8 mouse cellular contexts compared by ENCODE assay signal in the genomic region with DNA sequence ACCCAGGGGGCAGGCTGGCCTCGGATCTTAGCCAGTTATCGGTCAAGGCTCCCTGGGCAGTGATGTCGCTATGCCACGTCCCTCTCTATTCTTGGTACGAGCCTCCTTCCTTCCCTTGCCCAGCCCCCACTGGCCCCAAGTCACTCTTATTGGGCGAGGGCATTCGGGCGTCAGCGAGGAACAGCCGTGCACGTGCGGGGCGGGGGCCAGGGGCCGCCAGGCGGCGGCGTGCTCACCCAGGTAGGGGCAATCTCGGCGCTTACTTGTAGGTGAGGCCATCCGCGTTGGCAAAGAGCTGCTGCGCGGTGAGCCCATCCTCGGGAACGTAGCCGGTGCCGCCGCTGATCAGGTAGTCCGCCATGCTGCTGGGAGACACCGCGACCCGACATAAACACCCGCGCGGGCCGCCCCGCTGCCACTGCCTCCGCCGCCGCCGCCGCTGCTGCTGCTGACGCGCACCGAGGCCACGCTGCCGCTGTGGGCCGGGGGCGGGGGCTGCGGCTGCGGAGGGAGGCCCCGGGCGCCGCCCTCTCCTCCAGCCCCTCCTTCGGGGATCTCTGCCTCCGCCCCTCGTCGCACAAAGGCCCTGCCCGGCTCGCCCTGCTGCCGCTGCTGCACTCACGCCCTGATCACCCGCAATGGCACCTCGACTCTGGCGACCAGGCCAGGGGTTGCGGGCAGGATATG. TPM values are rescaled to one million over a fixed set of nuclear protein-coding genes. Genes with fewer than 3 reads are reported as not detected.
DNase-seq lines count a peak whose midpoint lies in the region; ATAC-seq and TF ChIP-seq lines count a peak whose summit lies in the region.

No protein-coding gene starts in this region.

- peak; percentile 92 for DNase-seq in 416B (ENCODE audit: low read depth)
- peak; percentile 92 to 93 for DNase-seq in adrenal gland, postnatal 36 days
- DNase-seq in heart, adult 9 months (ENCODE audit: low spot score in 2 of 2) = peak; percentile 79 to 83
- peak; percentile 80 for DNase-seq in liver, embryonic 11.5 days (ENCODE audit: low spot score)
- DNase-seq in spleen, postnatal 4 days (ENCODE audit: low spot score in 2 of 2) = peak; percentile 77 to 86

- peak overlapping the region; percentile 93 for H3K4me2 ChIP-seq in embryonic facial prominence, embryonic 13.5 days
- H3K4me2 ChIP-seq in kidney, embryonic 14.5 days (replicated peaks; ENCODE audit: low read depth, low read length) = peak overlapping the region; percentile 92
- peak overlapping the region; percentile 95 for H3K4me2 ChIP-seq in liver, embryonic 11.5 days
- peak overlapping the region; percentile 94 for H3K4me2 ChIP-seq in myocyte (ENCODE audit: low read depth)

- ATAC-seq in embryonic facial prominence, embryonic 13.5 days (ENCODE audit: insufficient number of reproducible peaks, insufficient read depth, low FRiP score, low TSS enrichment, low read depth) = peak; percentile 76
- peak; percentile 80 for ATAC-seq in kidney, embryonic 14.5 days (ENCODE audit: low FRiP score, low TSS enrichment)
- ATAC-seq in liver, embryonic 11.5 days (replicated peaks; ENCODE audit: low FRiP score) = peak; percentile 78

- peaks cover 35% of the 10 kb centered on the region for H3K27me3 ChIP-seq in embryonic facial prominence, embryonic 13.5 days
- no peaks in the 10 kb centered on the region; the same call in 1 of the 2 replicates for H3K27me3 ChIP-seq in kidney, embryonic 14.5 days (ENCODE audit: control insufficient read depth, insufficient read depth, low read length)
- peaks cover 19% of the 10 kb centered on the region for H3K27me3 ChIP-seq in liver, embryonic 11.5 days (replicated peaks; ENCODE audit: control insufficient read depth, insufficient read depth, low read length)
- H3K27me3 ChIP-seq in myocyte (ENCODE audit: control insufficient read depth, insufficient read depth, insufficient read length) = no peaks in the 10 kb centered on the region

- peaks cover 37% of the 10 kb centered on the region for H3K4me1 ChIP-seq in embryonic facial prominence, embryonic 13.5 days
- peaks cover 32% of the 10 kb centered on the region for H3K4me1 ChIP-seq in kidney, embryonic 14.5 days (ENCODE audit: control insufficient read depth, insufficient read depth, low read length)
- H3K4me1 ChIP-seq in liver, embryonic 11.5 days (replicated peaks; ENCODE audit: control insufficient read depth, insufficient read depth, low read length) = peaks cover 23% of the 10 kb centered on the region

- no peaks in the 10 kb centered on the region for H3K79me2 ChIP-seq in myocyte (ENCODE audit: control insufficient read depth, insufficient read depth)

- peak; percentile 90 for TF ChIP-seq POLR2A in myocyte (IDR thresholded peaks at IDR 0.05; ENCODE audit: insufficient read length, low read depth)

- peak overlapping the region; percentile 73 for H3K27ac ChIP-seq in embryonic facial prominence, embryonic 13.5 days
- no peak overlapping the region for H3K27ac ChIP-seq in kidney, embryonic 14.5 days (ENCODE audit: low read depth, low read length)
- no peak overlapping the region for H3K27ac ChIP-seq in liver, embryonic 11.5 days (ENCODE audit: low read depth, low read length)

- H3K9ac ChIP-seq in embryonic facial prominence, embryonic 13.5 days = peak overlapping the region; percentile 81
- H3K9ac ChIP-seq in kidney, embryonic 14.5 days (ENCODE audit: low read depth, low read length) = peak overlapping the region; percentile 49
- H3K9ac ChIP-seq in liver, embryonic 11.5 days (ENCODE audit: low read depth, low read length) = peak overlapping the region; percentile 69

- under 1% methylated on average over 62 of the region's 66 CpGs for WGBS in embryonic facial prominence, embryonic 13.5 days
- under 1% methylated on average over 52 of the region's 66 CpGs for WGBS in kidney, embryonic 14.5 days
- WGBS in liver, embryonic 11.5 days = 1% methylated on average over 63 of the region's 66 CpGs

- peak overlapping the region; percentile 75 for H3ac ChIP-seq in myocyte (ENCODE audit: control insufficient read depth, insufficient read length)

- peaks cover 2% of the 10 kb centered on the region; the same call in 1 of the 2 replicates for H3K36me3 ChIP-seq in embryonic facial prominence, embryonic 13.5 days
- no peaks in the 10 kb centered on the region for H3K36me3 ChIP-seq in kidney, embryonic 14.5 days (ENCODE audit: control insufficient read depth, insufficient read depth, low read length)
- H3K36me3 ChIP-seq in liver, embryonic 11.5 days (ENCODE audit: control insufficient read depth, insufficient read depth, low read length) = no peaks in the 10 kb centered on the region
- no peaks in the 10 kb centered on the region for H3K36me3 ChIP-seq in myocyte (ENCODE audit: control insufficient read depth, insufficient read depth)

- H3K4me3 ChIP-seq in embryonic facial prominence, embryonic 13.5 days = peak overlapping the region; percentile 72
- H3K4me3 ChIP-seq in kidney, embryonic 14.5 days (ENCODE audit: low read length) = peak overlapping the region; percentile 63
- peak overlapping the region; percentile 66 for H3K4me3 ChIP-seq in liver, embryonic 11.5 days (ENCODE audit: low read depth, low read length)
- H3K4me3 ChIP-seq in myocyte = peak overlapping the region; percentile 57

- H3K9me3 ChIP-seq in embryonic facial prominence, embryonic 13.5 days = no peaks in the 10 kb centered on the region
- no peaks in the 10 kb centered on the region for H3K9me3 ChIP-seq in kidney, embryonic 14.5 days (ENCODE audit: control insufficient read depth, low read length)
- no peaks in the 10 kb centered on the region for H3K9me3 ChIP-seq in liver, embryonic 11.5 days (ENCODE audit: control insufficient read depth, low read length)

TF ChIP-seq in myocyte, 11 proteins besides CTCF, POLR2A, EP300 and RAD21:
- TF ChIP-seq POLR2AphosphoS2 (IDR thresholded peaks at IDR 0.05; ENCODE audit: insufficient read length, low read depth) = peak; percentile 90
- TF ChIP-seq MYOG (IDR thresholded peaks at IDR 0.05; ENCODE audit: control insufficient read depth in 1 of 3, insufficient read depth in 1 of 3, insufficient read length in 2 of 3, low read depth in 2 of 3) = peak in 2 of 3 experiments; percentile 17 to 42
- no peak for TF ChIP-seq MAX (IDR thresholded peaks at IDR 0.05; ENCODE audit: low read depth)
- peak in 1 of 3 experiments; percentile 5 for TF ChIP-seq MYOD1 (IDR thresholded peaks at IDR 0.05; ENCODE audit: control insufficient read depth in 1 of 3, insufficient read length in 2 of 3, low read depth in 2 of 3)

RNA-seq across cellular contexts. Expression of a gene that starts 4.2 kb away (rescaled TPM):
- 10 to 100 TPM; 74.9 to 83.1 TPM for total RNA-seq in adrenal gland, postnatal 36 days (2021)
- 39.1 and 39.5 TPM in 2 replicates for polyA plus RNA-seq in embryonic facial prominence, embryonic 13.5 days (2015; fragmentation: Nextera tagmentation; extraction: Ambion mirVana)
- 26.3 and 41.7 TPM in 2 replicates for polyA plus RNA-seq in kidney, embryonic 14.5 days (2014; fragmentation: Nextera tagmentation; extraction: Ambion mirVana)
- 26.5 and 26.7 TPM in 2 replicates for polyA plus RNA-seq in liver, embryonic 11.5 days (2014; fragmentation: Nextera tagmentation; extraction: Ambion mirVana)
- polyA plus RNA-seq in myocyte (2012; fragmentation: generic; extraction: Trizol) = 78.6 TPM

RNA-seq across cellular contexts. Expression of a gene that starts 32.6 kb away (rescaled TPM):
- total RNA-seq in adrenal gland, postnatal 36 days (2021) = 1 to 10 TPM; 3.2 TPM
- polyA plus RNA-seq in embryonic facial prominence, embryonic 13.5 days (2015; fragmentation: Nextera tagmentation; extraction: Ambion mirVana) = 1.2 and 1.3 TPM in 2 replicates
- 0.96 and 1.4 TPM in 2 replicates for polyA plus RNA-seq in kidney, embryonic 14.5 days (2014; fragmentation: Nextera tagmentation; extraction: Ambion mirVana)
- 0.34 and 0.55 TPM in 2 replicates for polyA plus RNA-seq in liver, embryonic 11.5 days (2014; fragmentation: Nextera tagmentation; extraction: Ambion mirVana)
- polyA plus RNA-seq in myocyte (2012; fragmentation: generic; extraction: Trizol) = 0.37 TPM

RNA-seq across cellular contexts. Expression of a gene that starts 47.1 kb away (rescaled TPM):
- total RNA-seq in adrenal gland, postnatal 36 days (2021) = 10 to 100 TPM; 28.4 to 29.7 TPM
- polyA plus RNA-seq in embryonic facial prominence, embryonic 13.5 days (2015; fragmentation: Nextera tagmentation; extraction: Ambion mirVana) = 47.4 and 50.6 TPM in 2 replicates
- polyA plus RNA-seq in kidney, embryonic 14.5 days (2014; fragmentation: Nextera tagmentation; extraction: Ambion mirVana) = 65.1 and 65.8 TPM in 2 replicates
- polyA plus RNA-seq in liver, embryonic 11.5 days (2014; fragmentation: Nextera tagmentation; extraction: Ambion mirVana) = 48.4 and 54.6 TPM in 2 replicates
- polyA plus RNA-seq in myocyte (2012; fragmentation: generic; extraction: Trizol) = 16.2 TPM
